Mouse (Mus musculus): ENCODE results near the gene Rapgef1. TPM values are rescaled to one million over a fixed set of nuclear protein-coding genes. Genes with fewer than 3 reads are reported as not detected.

Rapgef1 gene
- total and polyA plus RNA-seq, 3 experiments, result 86.5 to 185 (median 170) TPM

GRCm38 (mm10) chr2:29621636-29622035 lies 2.1 kb downstream of the Rapgef1 start:
- Histone ChIP-seq H3K27me3 (replicated peaks) (no peaks in the 10 kb centered on the region), H3K9me3 (replicated peaks; ENCODE audit: low read length) (no peaks in the 10 kb centered on the region), H3K4me2 (ENCODE audit: insufficient read depth, low read depth, poor library complexity, severe bottlenecking) (peak overlapping the region; percentile 94), H3K4me1 (ENCODE audit: control insufficient read depth in 1 of 2, insufficient read depth in 2 of 2) (peaks cover 39 to 58% of the 10 kb centered on the region in 2 experiments), H3K9ac (ENCODE audit: insufficient read depth, low read depth) (peak overlapping the region; percentile 97), H3K36me3 (replicated peaks in 1 of 2; ENCODE audit: control insufficient read depth in 1 of 2, insufficient read depth in 1 of 2, low read length in 1 of 2) (peaks cover 10 to 32% of the 10 kb centered on the region in 2 experiments), H3K4me3 (replicated peaks in 1 of 3; ENCODE audit: low read depth in 2 of 3, low read length in 2 of 3, poor library complexity in 1 of 3) (peak overlapping the region; percentile 83 to 96 (median 93)), H3K79me2 (replicated peaks; ENCODE audit: control insufficient read depth, extremely low read depth, insufficient read depth, poor library complexity, severe bottlenecking) (peaks cover 61% of the 10 kb centered on the region), H3K27ac (ENCODE audit: insufficient read depth, low read depth) (peak overlapping the region; percentile 99)
- TF ChIP-seq MAZ (IDR thresholded peaks at IDR 0.05; ENCODE audit: low read depth, low read length) (no peak), POLR2A (IDR thresholded peaks at IDR 0.05; ENCODE audit: low read depth, low read length) (peak; percentile 21; the same call in 1 of the 2 replicates), USF1 (IDR thresholded peaks at IDR 0.05; ENCODE audit: low read depth, low read length) (no peak)
- dilution Hi-C loops (cut with MboI; ENCODE audit: extremely low pct_ligation_motif_present, extremely low pct_unique_long_range_greater_than_20kb, low sequenced_read_pairs) (no loop called here), in situ Hi-C loops (cut with MboI; ENCODE audit: low pct_ligation_motif_present, low pct_unique_long_range_greater_than_20kb, low sequenced_read_pairs) (no loop called here)
- DNase-seq (ENCODE audit: extremely low read depth), result no peak

GRCm38 (mm10) chr2:29622126-29623005 lies 2.8 kb downstream of the Rapgef1 start:
- Histone ChIP-seq H3K4me2 (ENCODE audit: insufficient read depth, low read depth, poor library complexity, severe bottlenecking) (peak overlapping the region; percentile 94), H3K4me1 (ENCODE audit: control insufficient read depth in 1 of 2, insufficient read depth in 2 of 2) (peaks cover 46 to 65% of the 10 kb centered on the region in 2 experiments), H3K36me3 (replicated peaks in 1 of 2; ENCODE audit: control insufficient read depth in 1 of 2, insufficient read depth in 1 of 2, low read length in 1 of 2) (peaks cover 10 to 40% of the 10 kb centered on the region in 2 experiments), H3K4me3 (replicated peaks in 1 of 3; ENCODE audit: low read depth in 2 of 3, low read length in 2 of 3, poor library complexity in 1 of 3) (peak overlapping the region; percentile 55 to 96 (median 83)), H3K27me3 (replicated peaks) (no peaks in the 10 kb centered on the region), H3K27ac (ENCODE audit: insufficient read depth, low read depth) (peak overlapping the region; percentile 99), H3K9me3 (replicated peaks; ENCODE audit: low read length) (no peaks in the 10 kb centered on the region), H3K79me2 (replicated peaks; ENCODE audit: control insufficient read depth, extremely low read depth, insufficient read depth, poor library complexity, severe bottlenecking) (peaks cover 69% of the 10 kb centered on the region), H3K9ac (ENCODE audit: insufficient read depth, low read depth) (peak overlapping the region; percentile 97)
- no peak for DNase-seq (ENCODE audit: extremely low read depth)
- dilution Hi-C loops (cut with MboI; ENCODE audit: extremely low pct_ligation_motif_present, extremely low pct_unique_long_range_greater_than_20kb, low sequenced_read_pairs) (no loop called here), in situ Hi-C loops (cut with MboI; ENCODE audit: low pct_ligation_motif_present, low pct_unique_long_range_greater_than_20kb, low sequenced_read_pairs) (no loop called here)
- TF ChIP-seq USF1 (IDR thresholded peaks at IDR 0.05; ENCODE audit: low read depth, low read length), result no peak
- 0 out of 2 replicates have a peak, but pooled peaks have one; percentile 28 for TF ChIP-seq CHD2 (IDR thresholded peaks at IDR 0.05; ENCODE audit: low read length)
- TF ChIP-seq BHLHE40 (IDR thresholded peaks at IDR 0.05; ENCODE audit: low read depth, low read length), result peak; percentile 29
- TF ChIP-seq TCF12 (IDR thresholded peaks at IDR 0.05; ENCODE audit: low read depth, low read length), result peak; percentile 9; the same call in 1 of the 2 replicates
- TF ChIP-seq PAX5 (IDR thresholded peaks at IDR 0.05; ENCODE audit: low read length), result no peak
- TF ChIP-seq ZMIZ1 (IDR thresholded peaks at IDR 0.05; ENCODE audit: low read depth, low read length), result peak; percentile 34; the same call in 1 of the 2 replicates
- TF ChIP-seq POLR2AphosphoS2 (IDR thresholded peaks at IDR 0.05; ENCODE audit: low read depth, low read length), result no peak; the same call in 1 of the 2 replicates
- 0 out of 2 replicates have a peak, but pooled peaks have one; percentile 15 for TF ChIP-seq NELFE (IDR thresholded peaks at IDR 0.05; ENCODE audit: low read depth, low read length)
- TF ChIP-seq E2F4 (IDR thresholded peaks at IDR 0.05; ENCODE audit: insufficient replicate concordance, low read depth, low read length), result no peak
- 0 out of 2 replicates have a peak, but pooled peaks have one; percentile 7 for TF ChIP-seq CHD1 (IDR thresholded peaks at IDR 0.05; ENCODE audit: low read depth, low read length)
- no peak for TF ChIP-seq HCFC1 (IDR thresholded peaks at IDR 0.05; ENCODE audit: low read depth, low read length)
- TF ChIP-seq MXI1 (IDR thresholded peaks at IDR 0.05; ENCODE audit: low read depth, low read length), result peak; percentile 14; the same call in 1 of the 2 replicates
- TF ChIP-seq TBP (conservative IDR thresholded peaks at IDR 0.05; ENCODE audit: low read depth, low read length), result peak; percentile 44; the same call in 1 of the 2 replicates
- TF ChIP-seq UBTF (IDR thresholded peaks at IDR 0.05; ENCODE audit: low read depth, low read length), result no peak
- 0 out of 2 replicates have a peak, but pooled peaks have one; percentile 16 for TF ChIP-seq MYC (IDR thresholded peaks at IDR 0.05; ENCODE audit: low read depth, low read length)
- TF ChIP-seq NRF1 (IDR thresholded peaks at IDR 0.05; ENCODE audit: low read depth, low read length), result 0 out of 2 replicates have a peak, but pooled peaks have one; percentile 21
- no peak for TF ChIP-seq IRF4 (IDR thresholded peaks at IDR 0.05; ENCODE audit: low read depth, low read length)
- TF ChIP-seq CTCF (conservative IDR thresholded peaks at IDR 0.05 in 1 of 2, IDR thresholded peaks at IDR 0.05 in 1 of 2; ENCODE audit: low read depth in 2 of 2, low read length in 2 of 2), result no peak
- TF ChIP-seq POLR2A (IDR thresholded peaks at IDR 0.05; ENCODE audit: low read depth, low read length), result peak; percentile 62
- TF ChIP-seq JUND (conservative IDR thresholded peaks at IDR 0.05; ENCODE audit: low read depth, low read length), result no peak
- TF ChIP-seq MAX (IDR thresholded peaks at IDR 0.05; ENCODE audit: low read length), result 0 out of 2 replicates have a peak, but pooled peaks have one; percentile 37

Data from CH12.LX (cell line).